ENCODE assay signal across 7 mouse cellular contexts in the genomic region with DNA sequence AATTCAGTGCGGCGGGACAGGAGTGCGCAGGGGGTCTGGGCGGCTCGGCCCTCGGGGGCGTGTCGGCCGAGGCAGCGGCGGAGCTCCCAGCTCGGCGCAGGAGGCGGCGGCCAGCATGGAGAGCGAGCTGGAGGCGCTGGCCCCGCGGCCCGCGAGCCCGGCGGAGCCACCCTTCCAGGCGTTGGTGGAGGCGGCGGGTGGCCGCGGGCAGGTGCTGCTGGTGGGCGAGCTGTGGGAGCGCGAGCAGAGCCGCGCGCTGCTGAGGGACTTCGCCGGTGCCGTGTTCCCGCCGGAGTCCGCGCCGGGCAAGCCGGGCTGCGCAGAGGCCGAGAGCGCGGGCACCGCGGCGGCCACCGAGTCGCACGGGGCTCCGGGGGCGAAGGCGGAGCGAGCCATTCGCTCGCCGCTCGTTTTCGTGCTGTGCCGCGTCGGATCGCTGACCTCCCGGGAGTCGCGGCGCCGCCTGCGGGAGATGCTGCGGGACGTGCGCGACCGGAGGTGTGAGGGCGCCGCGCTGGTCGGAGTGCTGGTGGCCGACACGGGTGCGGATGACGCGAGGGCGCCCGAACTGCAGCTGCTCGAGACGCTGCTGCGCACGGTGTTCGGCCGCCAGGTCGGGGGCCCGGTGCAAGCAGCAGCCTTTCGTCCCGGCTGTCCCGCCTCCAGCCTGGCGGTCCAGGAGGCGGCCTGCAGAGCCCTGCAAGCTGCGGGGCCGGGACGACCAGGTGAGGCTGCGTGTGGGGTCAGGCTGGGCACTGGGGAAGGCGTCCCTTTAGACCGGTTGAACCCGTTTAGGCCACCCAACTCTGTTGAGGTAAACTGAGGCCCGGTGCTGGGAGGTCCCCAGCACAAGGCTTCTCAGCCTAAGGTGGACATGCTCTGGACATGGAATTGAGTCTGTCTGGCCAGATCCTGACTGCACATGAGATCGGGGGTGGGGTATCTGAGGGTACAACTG. TPM values are rescaled to one million over a fixed set of nuclear protein-coding genes. Genes with fewer than 3 reads are reported as not detected.
DNase-seq lines count a peak whose midpoint lies in the region; ATAC-seq lines count a peak whose summit lies in the region.

A gene (plus strand): TSS at position 16 of the 958 bp plus-strand sequence.

- 0 out of 2 replicates have a peak, but pooled peaks have one; percentile 42 for ATAC-seq in heart, embryonic 13.5 days (ENCODE audit: extremely low read depth, insufficient number of reproducible peaks, low FRiP score, low TSS enrichment)

- WGBS in heart, embryonic 13.5 days, result under 1% methylated on average over 110 of the region's 110 CpGs

- H3K9me3 ChIP-seq in heart, embryonic 13.5 days, result no peaks in the 10 kb centered on the region; the same call in 1 of the 2 replicates

- H3K36me3 ChIP-seq in heart, embryonic 13.5 days, result no peaks in the 10 kb centered on the region

- H3K4me2 ChIP-seq in heart, embryonic 13.5 days, result peak within 1 kb of the TSS; percentile 98

- peaks cover 66% of the 10 kb centered on the region for H3K27me3 ChIP-seq in heart, embryonic 13.5 days (replicated peaks)

- peak; percentile 6 to 27 for DNase-seq in spleen, postnatal 10 days (ENCODE audit: low spot score in 2 of 2)
- no peak for DNase-seq in spleen, postnatal 14 days (ENCODE audit: low spot score in 2 of 2)
- peak; percentile 20 to 32 for DNase-seq in cerebellum, postnatal 36 days
- DNase-seq in kidney, postnatal 4 days, result peak; percentile 55 to 67
- peak; percentile 26 for DNase-seq in lung, postnatal 36 days
- DNase-seq in right cerebral cortex, postnatal 4 days, result peak; percentile 44

- H3K4me3 ChIP-seq in heart, embryonic 13.5 days, result peak within 1 kb of the TSS; percentile 64

- H3K9ac ChIP-seq in heart, embryonic 13.5 days, result peak within 1 kb of the TSS; percentile 79

- no peak within 1 kb of the TSS for H3K27ac ChIP-seq in heart, embryonic 13.5 days (replicated peaks)

- H3K4me1 ChIP-seq in heart, embryonic 13.5 days, result peaks cover 22% of the 10 kb centered on the region

RNA-seq across cellular contexts. Expression of the gene that starts here (rescaled TPM):
- 0.67 and 0.89 TPM in 2 replicates for polyA plus RNA-seq in heart, embryonic 13.5 days (2015; fragmentation: Nextera tagmentation; extraction: Ambion mirVana)

Comparison
In these comparisons a context has a peak if more than half of its experiments do, and no peak if none do; other contexts are left out.
1. DNase-seq: peak in spleen, postnatal 10 days (2 of 2), cerebellum, postnatal 36 days (2 of 2), kidney, postnatal 4 days (2 of 2), lung, postnatal 36 days (single experiment) and right cerebral cortex, postnatal 4 days (single experiment); none in spleen, postnatal 14 days (0 of 2).
2. Peak in ATAC-seq, H3K4me3 ChIP-seq, H3K9ac ChIP-seq and H3K4me2 ChIP-seq in heart, embryonic 13.5 days; RNA of the gene not detected or under 1 TPM.